Mouse (Mus musculus): Measurements from ENCODE around the gene Lif. TPM values are rescaled to one million over a fixed set of nuclear protein-coding genes. Genes with fewer than 3 reads are reported as not detected.

The Lif gene
- total RNA-seq (2021), result under 1 TPM; 0.07 to 0.86 TPM
- long read RNA-seq, experiment 1, result 0 reads
- long read RNA-seq, experiment 2, result 0 reads

DNA sequence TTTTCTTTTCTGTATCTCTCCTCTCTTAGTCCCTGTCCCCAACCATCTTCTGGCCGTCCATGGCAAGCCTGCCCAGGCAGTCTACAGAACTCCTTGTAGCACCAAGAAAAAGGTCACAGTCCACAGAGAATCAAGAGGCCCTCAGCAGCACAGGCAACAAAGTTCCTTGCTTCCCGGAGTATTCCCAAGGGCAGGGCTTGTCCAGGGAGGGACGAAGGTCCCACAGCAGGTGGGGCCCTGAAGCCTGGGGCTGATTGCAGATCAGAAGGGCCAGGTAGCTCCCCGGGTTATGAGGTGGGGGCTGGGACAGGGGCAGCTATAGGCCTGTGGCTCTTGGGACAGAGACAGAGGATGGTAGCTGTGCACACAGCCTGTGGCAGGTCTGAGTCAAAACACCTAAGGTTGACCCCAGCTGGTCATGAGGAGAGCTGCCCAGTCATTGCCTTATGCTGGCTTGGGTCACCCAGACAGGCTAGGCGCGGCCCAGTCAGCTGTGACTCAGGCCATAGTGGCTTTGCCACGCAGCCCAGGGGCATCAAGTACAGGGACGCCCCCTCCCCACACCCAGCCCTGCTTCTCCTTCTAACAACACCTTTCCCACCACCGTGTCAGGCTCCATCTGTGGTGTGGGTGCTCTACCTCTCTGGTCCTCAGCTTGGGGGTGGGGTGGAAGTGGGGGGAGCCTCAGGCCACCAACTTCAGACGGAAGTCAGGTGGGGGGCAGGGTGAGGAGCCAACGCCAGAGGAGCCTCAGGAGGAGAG is at the start of gene Lif:
Lif (plus strand) TSS at position 712 of the 762 bp plus-strand sequence.
- DNase-seq (ENCODE audit: low spot score in 2 of 2), result no peak

DNA sequence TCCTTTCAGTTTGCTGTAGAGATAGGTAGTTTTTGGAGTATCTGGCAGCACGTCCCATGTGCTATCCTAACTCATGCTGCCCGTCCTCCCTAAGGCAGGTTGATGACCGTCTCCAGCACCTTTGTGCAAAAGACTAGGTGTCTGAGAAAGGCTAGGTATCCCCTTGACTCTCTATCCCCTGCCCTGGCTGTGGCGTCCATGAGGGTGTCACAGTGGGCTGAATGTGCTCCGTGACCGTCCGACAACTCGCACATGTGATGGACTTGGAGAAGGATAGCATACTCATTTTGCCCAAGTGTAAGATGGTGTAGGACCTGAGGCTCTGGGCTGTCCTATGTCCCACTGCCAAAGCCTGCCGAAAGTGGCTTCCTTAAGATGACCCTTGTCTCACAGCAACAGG is 49.7 kb upstream of the Lif start:
- DNase-seq (ENCODE audit: low spot score in 2 of 2), result peak in 1 of 2 experiments; percentile 14

DNA sequence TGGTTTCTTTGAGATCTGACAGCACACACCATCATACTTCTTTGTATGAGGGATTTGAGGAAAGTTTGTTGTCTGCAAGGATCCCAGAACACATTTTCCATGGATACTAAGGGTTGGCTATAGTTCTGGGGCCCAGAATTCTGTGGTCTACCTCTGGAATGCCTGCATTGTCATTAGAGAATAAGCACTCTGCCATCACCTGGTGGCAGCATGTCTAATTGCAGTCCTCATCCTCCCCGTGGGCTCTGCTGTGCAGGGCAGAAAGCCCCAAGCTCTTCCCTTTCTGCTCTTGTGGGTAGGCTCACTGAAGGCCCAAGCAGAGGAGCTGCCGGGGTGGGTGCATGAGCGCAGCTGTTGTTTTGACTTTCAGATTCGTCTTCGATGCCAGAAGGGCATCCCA is 47.8 kb upstream of the Lif start:
- DNase-seq (ENCODE audit: low spot score in 2 of 2), result no peak

DNA sequence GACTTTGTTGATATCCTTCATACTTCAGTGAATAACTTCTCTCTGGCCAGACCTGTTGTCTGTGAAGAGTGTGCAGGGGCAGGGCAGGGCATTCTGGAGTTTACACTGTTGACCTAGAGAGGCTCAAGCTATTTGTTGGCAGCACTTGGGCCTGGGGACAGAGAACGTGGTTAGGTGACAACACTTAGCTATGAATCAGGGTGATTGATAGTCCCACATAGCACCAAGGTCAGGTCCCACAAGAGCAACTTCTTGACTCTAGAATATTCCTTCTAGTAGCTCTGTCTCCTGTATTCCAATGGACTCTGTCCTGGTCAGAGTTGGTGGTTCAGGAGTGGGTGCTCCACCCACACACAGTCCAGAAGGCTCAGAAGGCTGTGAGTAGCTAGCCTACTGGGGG is 46.6 kb upstream of the Lif start:
- no peak for DNase-seq (ENCODE audit: low spot score in 2 of 2)

DNA sequence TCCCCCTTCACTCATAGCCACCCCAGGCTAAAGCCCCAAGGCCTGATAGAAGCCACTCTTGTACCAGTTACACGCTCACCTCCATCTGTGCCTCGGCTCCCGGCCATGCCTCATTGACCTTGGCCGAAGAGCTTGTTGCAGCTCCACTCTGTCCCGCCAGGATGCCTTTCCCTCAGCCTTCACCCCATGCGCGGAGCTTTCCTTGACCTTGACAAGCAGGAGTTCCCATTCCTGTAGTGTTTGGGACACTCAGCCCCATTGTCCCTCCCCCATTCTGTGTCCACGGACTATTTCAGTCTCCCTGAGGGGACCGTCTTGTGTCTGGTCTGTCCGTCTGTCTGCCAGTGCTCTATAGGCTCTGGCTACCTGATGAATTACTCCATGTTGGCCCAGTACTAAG is 44.2 kb upstream of the Lif start:
- no peak for DNase-seq (ENCODE audit: low spot score in 2 of 2)

- DNase-seq (ENCODE audit: low spot score in 2 of 2), result no peak
These were observed 42.8 kb upstream of the Lif start for GRCm38 (mm10) chr11:4214572-4214971.

DNA sequence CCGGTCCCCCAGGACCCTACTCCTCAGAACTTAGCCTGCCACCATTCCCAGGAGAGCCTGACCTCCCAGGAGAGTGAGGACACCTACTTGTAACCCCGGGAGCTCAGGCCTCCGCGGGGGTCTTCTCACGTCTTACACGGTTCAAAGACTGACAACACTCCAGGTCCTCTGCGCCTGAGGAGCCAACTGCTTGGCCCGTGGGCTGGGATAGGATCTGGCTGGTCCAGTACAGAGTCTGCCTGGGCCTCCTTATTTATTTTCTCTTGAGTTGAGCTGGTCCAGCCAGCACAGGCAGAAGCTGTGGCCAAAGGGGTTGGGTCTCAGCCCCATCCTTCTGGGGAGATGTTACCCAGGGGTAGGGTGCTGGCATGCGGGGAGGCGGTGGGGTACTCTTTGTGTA is 42.3 kb upstream of the Lif start:
- DNase-seq (ENCODE audit: low spot score in 2 of 2), result no peak

GRCm38 (mm10) chr11:4216248-4217000 is 40.9 kb upstream of the Lif start:
- no peak for DNase-seq (ENCODE audit: low spot score in 2 of 2)

DNA sequence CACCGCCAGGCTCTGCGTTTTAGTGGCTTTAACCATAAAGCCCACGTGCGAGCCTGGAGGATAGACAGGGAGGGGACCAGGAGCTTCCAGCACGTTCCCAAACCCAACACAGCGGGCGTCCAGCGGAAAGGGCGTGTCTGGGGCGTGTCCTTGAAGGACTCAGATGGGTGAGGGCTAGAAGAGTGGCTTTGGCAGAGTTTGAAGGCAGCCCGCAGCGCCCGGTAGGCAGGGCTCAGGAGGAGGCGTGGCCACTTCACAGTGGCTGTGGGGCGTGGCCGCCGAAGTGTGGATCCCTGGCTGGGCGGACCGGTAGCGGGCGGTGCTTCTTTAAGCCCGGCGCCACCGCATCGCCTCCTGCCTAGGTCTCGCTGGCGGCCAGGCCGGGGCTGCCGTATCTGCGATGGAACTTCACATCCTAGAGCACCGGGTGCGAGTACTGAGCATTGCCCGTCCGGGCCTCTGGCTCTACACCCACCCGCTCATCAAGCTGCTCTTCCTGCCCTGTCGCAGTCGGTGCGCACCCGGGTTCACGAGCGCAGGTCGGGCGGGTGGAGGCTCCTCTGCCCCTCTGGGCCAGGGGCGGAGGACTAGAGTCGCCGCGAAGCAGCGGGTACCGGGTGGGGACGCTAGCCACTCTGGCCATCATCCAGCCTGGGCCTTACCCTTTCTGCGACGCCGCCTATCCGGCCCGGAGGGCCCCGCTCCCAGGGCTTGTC is 39.3 kb upstream of the Lif start, which contains the start of gene Castor1:
Castor1 (plus strand) TSS at position 312 of the 716 bp plus-strand sequence.
- DNase-seq (ENCODE audit: low spot score in 2 of 2), result peak; percentile 83 to 85

- DNase-seq (ENCODE audit: low spot score in 2 of 2), result no peak
These were observed 38.7 kb upstream of the Lif start for GRCm38 (mm10) chr11:4218637-4219036.

DNA sequence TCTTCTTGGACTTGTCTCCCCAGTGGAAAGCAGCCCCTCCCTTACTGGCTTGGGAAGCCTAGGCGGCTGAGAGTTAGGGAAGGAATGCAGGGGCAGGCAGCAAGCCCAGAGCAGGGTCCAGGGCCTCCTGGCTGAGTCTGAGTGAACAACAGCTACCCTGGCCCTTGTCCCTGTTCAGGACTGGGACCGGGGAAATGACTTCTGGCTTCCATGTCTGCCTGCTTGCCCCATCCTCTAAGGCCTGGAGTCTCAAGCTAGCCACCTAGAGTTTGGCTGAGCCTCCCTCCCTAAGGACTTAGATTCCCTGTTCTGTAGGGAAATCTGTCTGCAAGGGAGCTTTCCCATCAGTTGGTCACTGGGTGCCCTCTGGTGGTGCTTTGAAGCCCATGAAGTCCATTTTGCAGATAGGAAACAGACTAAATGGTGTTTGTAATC is 38.0 kb upstream of the Lif start:
- DNase-seq (ENCODE audit: low spot score in 2 of 2), result peak; percentile 63 to 69

DNA sequence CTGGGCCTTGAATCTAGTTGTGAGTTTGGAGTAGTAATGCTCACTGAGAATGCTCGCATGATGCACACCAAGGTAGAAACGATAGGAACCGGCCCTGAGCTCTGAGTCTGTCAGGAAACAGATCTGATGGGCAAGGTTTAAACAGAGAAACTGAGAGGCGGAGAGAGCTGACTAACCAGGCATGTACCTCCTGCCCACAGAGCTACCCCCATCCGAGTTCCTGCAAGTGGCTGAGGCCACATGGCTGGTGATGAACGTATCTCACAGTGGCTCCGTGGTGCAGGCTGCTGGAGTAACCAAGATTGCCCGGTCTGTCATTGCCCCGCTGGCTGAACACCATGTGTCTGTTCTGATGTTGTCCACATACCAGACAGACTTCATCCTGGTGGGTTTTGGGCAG is 37.4 kb upstream of the Lif start:
- DNase-seq (ENCODE audit: low spot score in 2 of 2), result no peak

DNA sequence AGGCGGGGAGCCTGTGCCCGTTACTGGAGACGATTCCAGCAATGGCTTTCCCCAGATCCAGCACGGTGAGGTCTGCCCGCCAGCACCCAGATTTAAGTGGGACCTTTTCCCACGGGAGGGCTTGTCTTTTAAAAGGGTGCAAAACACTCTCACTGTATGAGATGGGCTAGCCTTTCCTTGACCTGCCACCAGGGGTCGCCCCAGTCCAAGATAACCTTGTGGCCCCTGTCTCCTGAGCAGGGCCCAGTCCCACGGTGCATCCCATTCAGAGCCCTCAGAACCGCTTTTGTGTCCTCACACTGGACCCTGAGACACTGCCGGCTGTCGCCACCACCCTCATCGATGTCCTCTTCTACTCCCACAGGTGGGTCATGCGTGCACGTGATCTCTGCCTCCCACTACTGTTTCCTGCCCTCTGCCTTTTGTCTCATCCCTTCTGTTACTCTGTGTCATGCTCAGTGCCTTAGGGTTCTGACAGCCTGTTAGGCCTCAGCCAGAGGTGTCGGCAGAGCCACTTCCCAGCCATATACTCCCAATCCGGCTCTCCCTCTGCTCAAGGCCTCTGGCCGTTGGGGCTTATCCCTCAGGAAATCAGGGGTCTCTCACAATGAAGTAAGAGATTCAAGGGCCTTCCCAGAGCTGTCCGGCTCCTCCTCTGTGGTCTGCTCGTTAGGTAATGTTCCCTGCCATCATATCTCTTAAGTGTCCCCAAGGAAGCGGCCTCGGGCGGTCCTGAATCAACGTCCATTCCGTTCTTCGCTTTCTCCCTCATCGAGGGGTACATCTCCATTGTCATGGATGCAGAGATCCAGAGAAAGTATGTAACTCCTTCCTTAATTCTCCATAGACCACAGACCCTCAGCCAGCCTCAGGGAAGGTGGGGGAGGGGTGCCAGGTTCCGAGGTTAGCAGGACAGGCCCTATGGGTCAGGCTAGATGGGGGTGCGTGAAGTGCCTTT is 36.6 kb upstream of the Lif start:
- DNase-seq (ENCODE audit: low spot score in 2 of 2), result peak; percentile 84 to 89

DNA sequence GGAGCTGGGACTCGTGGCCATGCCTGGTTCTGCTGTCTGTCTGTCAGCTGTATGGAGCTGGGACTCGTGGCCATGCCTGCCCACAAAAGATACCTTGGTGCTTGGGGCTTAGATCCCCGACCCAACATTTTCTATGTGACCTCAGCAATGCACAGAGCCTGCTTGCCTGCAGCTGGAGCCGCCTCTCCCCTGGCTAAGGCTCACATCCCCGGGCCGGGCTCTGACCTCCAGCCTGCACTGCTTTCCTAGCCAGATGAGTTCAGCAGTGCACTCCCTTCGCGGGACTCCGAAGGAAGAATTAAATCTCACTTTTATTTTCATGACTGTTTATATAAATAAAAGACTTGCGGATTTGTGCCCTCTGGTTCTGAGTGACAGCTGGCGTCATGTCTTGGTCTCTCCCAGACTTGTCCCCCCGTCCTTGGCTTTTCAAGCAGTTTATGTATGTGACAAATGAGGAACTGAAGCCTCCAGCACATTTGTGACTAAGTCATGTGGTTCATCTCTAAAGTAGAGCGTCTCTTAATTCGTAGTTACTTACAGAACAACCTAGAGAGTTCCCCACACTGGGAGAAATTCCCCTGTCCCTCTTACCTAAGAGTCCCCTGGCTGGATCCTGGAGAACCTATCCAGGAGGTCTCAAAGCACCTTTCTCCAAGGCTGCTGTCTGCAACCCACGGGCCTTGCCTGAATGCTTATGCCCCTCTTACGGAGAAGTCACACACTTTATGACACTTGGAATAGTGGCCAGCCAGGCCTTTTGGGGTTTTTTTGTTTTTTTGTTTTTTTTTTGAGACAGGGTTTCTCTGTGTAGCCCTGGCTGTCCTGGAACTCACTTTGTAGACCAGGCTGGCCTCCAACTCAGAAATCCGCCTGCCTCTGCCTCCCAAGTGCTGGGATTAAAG is 35.1 kb upstream of the Lif start:
- no peak for DNase-seq (ENCODE audit: low spot score in 2 of 2)

GRCm38 (mm10) chr11:4223393-4224188 is 33.8 kb upstream of the Lif start:
- DNase-seq (ENCODE audit: low spot score in 2 of 2), result no peak

GRCm38 (mm10) chr11:4224223-4224622 is 33.1 kb upstream of the Lif start:
- DNase-seq (ENCODE audit: low spot score in 2 of 2), result no peak

GRCm38 (mm10) chr11:4226569-4227325 is 30.6 kb upstream of the Lif start:
- DNase-seq (ENCODE audit: low spot score in 2 of 2), result no peak

GRCm38 (mm10) chr11:4228463-4228862 is 28.9 kb upstream of the Lif start:
- peak in 1 of 2 experiments; percentile 22 for DNase-seq (ENCODE audit: low spot score in 2 of 2)
